Mouse (Mus musculus) MEL (cell line): ENCODE results near the gene Hpca. TPM values are rescaled to one million over a fixed set of nuclear protein-coding genes. Genes with fewer than 3 reads are reported as not detected.

ENCODE experiments used
- DNase-seq: peaks from one replicate; pipeline ENCODE4 v3.0.0; 2011; ENCODE audit warnings: low read depth, low spot score
- H3K27ac ChIP-seq: 2 replicates; pipeline ENCODE4 v1.5.1; 2012; ENCODE audit warnings: low read depth, mild to moderate bottlenecking, control low read depth, low read length, moderate library complexity; ENCODE audit not compliant: control insufficient read depth
- H3K27me3 ChIP-seq, 2 experiments: fragments of 150-350 bp in 1 of 2; sonication (generic) in 1 of 2; 2 replicates each; pipeline ENCODE4 v1.6.1; 2012; ENCODE audit warnings: low read length in 2 of 2, mild to moderate bottlenecking in 2 of 2, improper control_type of control experiment in 1 of 2, moderate library complexity in 1 of 2; ENCODE audit not compliant: insufficient read depth in 2 of 2, control insufficient read depth in 1 of 2
- H3K36me3 ChIP-seq, 2 experiments: 2 replicates each; pipeline ENCODE4 v1.6.1; 2012 to 2014; ENCODE audit warnings: low read length in 2 of 2, improper control_type of control experiment in 1 of 2, inconsistent platforms in 1 of 2, mild to moderate bottlenecking in 1 of 2; ENCODE audit not compliant: insufficient read depth in 2 of 2, control insufficient read depth in 1 of 2
- H3K4me1 ChIP-seq, 2 experiments: fragments of 150-350 bp in 1 of 2; sonication (generic) in 1 of 2; 2 replicates each; pipeline ENCODE4 v1.6.1; 2012; ENCODE audit warnings: low read length in 2 of 2, improper control_type of control experiment in 1 of 2, mild to moderate bottlenecking in 1 of 2; ENCODE audit not compliant: insufficient read depth in 2 of 2, control insufficient read depth in 1 of 2
- H3K4me3 ChIP-seq, 2 experiments: fragments of 150-350 bp in 1 of 2; sonication (generic) in 1 of 2; 2 replicates each; pipeline ENCODE4 v1.5.1; 2012; ENCODE audit warnings: low read depth in 2 of 2, low read length in 2 of 2, mild to moderate bottlenecking in 2 of 2, moderate library complexity in 2 of 2, control low read depth in 1 of 2, improper control_type of control experiment in 1 of 2; ENCODE audit not compliant: control insufficient read depth in 1 of 2, insufficient read depth in 1 of 2
- H3K79me2 ChIP-seq: 2 replicates; pipeline ENCODE4 v1.6.1; 2012; ENCODE audit warnings: mild to moderate bottlenecking, low read length, moderate library complexity; ENCODE audit not compliant: control insufficient read depth, poor library complexity, insufficient read depth
- H3K9ac ChIP-seq: 2 replicates; pipeline ENCODE4 v1.6.1; 2012; ENCODE audit warnings: low read depth, mild to moderate bottlenecking, control low read depth, low read length, moderate library complexity; ENCODE audit not compliant: control insufficient read depth, poor library complexity, severe bottlenecking
- H3K9me3 ChIP-seq: fragments of 150-350 bp; sonication (generic); replicated peaks from 2 replicates; pipeline ENCODE4 v1.6.1; 2012; ENCODE audit warnings: mild to moderate bottlenecking, low read length, improper control_type of control experiment, moderate library complexity; ENCODE audit not compliant: insufficient read depth
- CHD1 ChIP-seq: IDR thresholded peaks from 2 replicates; pipeline ENCODE4 v1.6.1; 2012; ENCODE audit warnings: low read depth, mild to moderate bottlenecking, inconsistent platforms, low read length, improper control_type of control experiment
- CHD2 ChIP-seq: IDR thresholded peaks from 2 replicates; pipeline ENCODE4 v1.6.1; 2011; ENCODE audit warnings: low read length, improper control_type of control experiment
- CTCF ChIP-seq, 3 experiments: IDR thresholded peaks in 2 of 3; conservative IDR thresholded peaks in 1 of 3; 2 replicates each; pipeline ENCODE4 v1.5.1; 2011 to 2012; ENCODE audit warnings: low read length in 3 of 3, low read depth in 2 of 3, mild to moderate bottlenecking in 2 of 3, improper control_type of control experiment in 1 of 3, inconsistent platforms in 1 of 3, mixed read lengths in 1 of 3, moderate library complexity in 1 of 3; ENCODE audit not compliant: control insufficient read depth in 1 of 3, insufficient read depth in 1 of 3, poor library complexity in 1 of 3, severe bottlenecking in 1 of 3
- ELF1 ChIP-seq: IDR thresholded peaks from 2 replicates; pipeline ENCODE4 v1.6.1; 2014; ENCODE audit warnings: low read depth, mild to moderate bottlenecking, inconsistent platforms, low read length, improper control_type of control experiment, moderate library complexity
- ETS1 ChIP-seq: IDR thresholded peaks from 2 replicates; pipeline ENCODE4 v1.6.1; 2012; ENCODE audit warnings: low read depth, mild to moderate bottlenecking, inconsistent platforms, low read length, improper control_type of control experiment, moderate library complexity
- MYB ChIP-seq: IDR thresholded peaks from 2 replicates; pipeline ENCODE4 v1.6.1; 2011; ENCODE audit warnings: mild to moderate bottlenecking, low read depth, low read length, improper control_type of control experiment
- MYC ChIP-seq: IDR thresholded peaks from 2 replicates; pipeline ENCODE4 v1.6.1; 2011; ENCODE audit warnings: low read depth, mild to moderate bottlenecking, low read length, improper control_type of control experiment, moderate library complexity
- NRF1 ChIP-seq: IDR thresholded peaks from 2 replicates; pipeline ENCODE4 v1.6.1; 2014; ENCODE audit warnings: low read depth, mild to moderate bottlenecking, inconsistent platforms, low read length, improper control_type of control experiment, moderate library complexity; ENCODE audit not compliant: poor library complexity, insufficient read depth, severe bottlenecking
- POLR2AphosphoS5 ChIP-seq: IDR thresholded peaks from 2 replicates; pipeline ENCODE4 v1.6.1; 2012; ENCODE audit warnings: low read depth, borderline replicate concordance, mild to moderate bottlenecking, inconsistent platforms, low read length, moderate library complexity, mixed read lengths
- RAD21 ChIP-seq: IDR thresholded peaks from 2 replicates; pipeline ENCODE4 v1.6.1; 2011; ENCODE audit warnings: mild to moderate bottlenecking, low read depth, low read length, improper control_type of control experiment
- SMC3 ChIP-seq: IDR thresholded peaks from 2 replicates; pipeline ENCODE4 v1.6.1; 2011; ENCODE audit warnings: low read depth, low read length, improper control_type of control experiment
- TBP ChIP-seq: IDR thresholded peaks from 2 replicates; pipeline ENCODE4 v1.8.0; 2011; ENCODE audit warnings: low read depth, low read length, improper control_type of control experiment
- UBTF ChIP-seq: IDR thresholded peaks from 2 replicates; pipeline ENCODE4 v1.6.1; 2012; ENCODE audit warnings: low read depth, mild to moderate bottlenecking, inconsistent platforms, low read length, improper control_type of control experiment, moderate library complexity, borderline replicate concordance; ENCODE audit not compliant: insufficient read depth
- USF1 ChIP-seq: IDR thresholded peaks from 2 replicates; pipeline ENCODE4 v1.6.1; 2014; ENCODE audit warnings: low read depth, mild to moderate bottlenecking, inconsistent platforms, low read length, improper control_type of control experiment, moderate library complexity
- USF2 ChIP-seq, 2 experiments: IDR thresholded peaks; 2 replicates each; pipeline ENCODE4 v1.6.1; 2011 to 2012; ENCODE audit warnings: improper control_type of control experiment in 2 of 2, low read length in 2 of 2, borderline replicate concordance in 1 of 2, inconsistent platforms in 1 of 2, low read depth in 1 of 2, mild to moderate bottlenecking in 1 of 2; ENCODE audit not compliant: insufficient read depth in 1 of 2
- ZKSCAN1 ChIP-seq: IDR thresholded peaks from 2 replicates; pipeline ENCODE4 v1.6.1; 2012; ENCODE audit warnings: low read depth, mild to moderate bottlenecking, inconsistent platforms, low read length, improper control_type of control experiment, moderate library complexity
- ZNF384 ChIP-seq: IDR thresholded peaks from 2 replicates; pipeline ENCODE4 v1.6.1; 2012; ENCODE audit warnings: low read depth, mild to moderate bottlenecking, inconsistent platforms, low read length, improper control_type of control experiment
- polyA plus RNA-seq, 2 experiments: library from polyadenylated mRNA; stranded (reverse) in 1 of 2; unstranded in 1 of 2; fragments of >175 nt in 1 of 2; fragments of >200 nt in 1 of 2; gene quantifications; 2 replicates each; pipeline versions ENCODE4 v1.2.1 to v1.2.4; 2012; ENCODE audit warnings: low replicate concordance in 2 of 2, low read depth in 1 of 2; ENCODE audit not compliant: insufficient read length in 2 of 2, insufficient read depth in 1 of 2, missing spikeins in 1 of 2
- total RNA-seq: library from RNA; depleted of rRNA; stranded (reverse); fragments of 300-350 nt; gene quantifications from 2 replicates; pipeline ENCODE4 v1.2.3, GENCODE M21; 2012

Gene Hpca
- total and polyA plus RNA-seq, 3 experiments, result 0.39 to 1.1 TPM; not detected in 1

GRCm38 (mm10) chr4:129097006-129097405 lies 24.8 kb downstream of the Hpca start:
- Histone ChIP-seq H3K79me2 (no peaks in the 10 kb centered on the region), H3K4me3 (no peak overlapping the region), H3K27me3 (peaks cover 0 to 2% of the 10 kb centered on the region in 2 experiments; a peak in 2 of 4 replicates), H3K4me1 (no peaks in the 10 kb centered on the region), H3K9ac (no peak overlapping the region), H3K36me3 (no peaks in the 10 kb centered on the region), H3K27ac (no peak overlapping the region), H3K9me3 (no peaks in the 10 kb centered on the region)
- DNase-seq, result peak; percentile 21
- TF ChIP-seq USF1 (no peak), SMC3 (peak; percentile 22; the same call in 1 of the 2 replicates), CTCF (IDR thresholded peaks at IDR 0.05 in 2 of 3, conservative IDR thresholded peaks at IDR 0.05 in 1 of 3; ENCODE audit: control insufficient read depth in 1 of 3, insufficient read depth in 1 of 3, low read depth in 2 of 3, low read length in 3 of 3, poor library complexity in 1 of 3, severe bottlenecking in 1 of 3) (peak; percentile 25 to 34 (median 30); a peak in 4 of 6 replicates), RAD21 (peak; percentile 21)

GRCm38 (mm10) chr4:129095276-129095675 lies 26.6 kb downstream of the Hpca start:
- Histone ChIP-seq H3K9me3 (no peaks in the 10 kb centered on the region), H3K36me3 (no peaks in the 10 kb centered on the region), H3K9ac (no peak overlapping the region), H3K27me3 (peaks cover 0 to 2% of the 10 kb centered on the region in 2 experiments; a peak in 2 of 4 replicates), H3K79me2 (no peaks in the 10 kb centered on the region), H3K27ac (no peak overlapping the region), H3K4me1 (no peaks in the 10 kb centered on the region), H3K4me3 (no peak overlapping the region)
- DNase-seq, result no peak
- TF ChIP-seq ETS1 (no peak), CHD2 (no peak), POLR2AphosphoS5 (no peak), ZKSCAN1 (no peak), UBTF (no peak), ZNF384 (no peak), MYC (no peak), ELF1 (no peak), CHD1 (no peak), TBP (no peak), USF2 (IDR thresholded peaks at IDR 0.05; ENCODE audit: borderline replicate concordance in 1 of 2, insufficient read depth in 1 of 2, low read depth in 1 of 2, low read length in 2 of 2) (no peak), MYB (no peak), NRF1 (no peak), RAD21 (no peak)
